Mouse (Mus musculus) E14TG2a.4 (cell line): ENCODE measurements around the gene Znhit2.

ENCODE experiments used
- CTCF ChIP-seq: conservative IDR thresholded peaks from 2 replicates; pipeline ENCODE4 v1.5.1; 2014; ENCODE audit warnings: low read length
- NANOG ChIP-seq: IDR thresholded peaks from 2 replicates; pipeline ENCODE4 v1.6.1; 2014; ENCODE audit warnings: borderline replicate concordance, low read length, mixed read lengths

DNA sequence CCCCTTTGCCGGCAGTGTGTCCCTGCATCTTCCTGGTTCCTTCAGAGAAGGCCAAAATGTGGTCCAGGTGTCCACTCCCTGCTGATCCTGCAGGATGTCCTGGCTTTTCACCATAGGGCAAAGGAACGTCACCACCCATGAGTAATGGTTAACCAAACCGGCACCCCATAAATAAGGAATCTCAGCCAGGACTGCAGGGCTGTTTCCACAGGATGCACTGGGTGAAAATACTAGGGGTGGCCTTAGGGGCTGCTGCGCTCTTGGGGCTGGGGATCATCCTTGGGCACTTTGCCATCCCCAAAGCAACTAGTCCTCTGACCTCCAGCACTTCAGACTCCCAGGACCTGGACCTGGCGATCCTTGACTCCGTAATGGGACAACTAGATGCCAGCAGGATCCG lies 44.6 kb downstream of the Znhit2 start, which contains the start of gene Naaladl1:
- no peak for TF ChIP-seq CTCF
- no peak for TF ChIP-seq NANOG
